Mouse (Mus musculus) urinary bladder, adult 2 months (tissue): ENCODE measurements around the gene Btbd8. TPM values are rescaled to one million over a fixed set of nuclear protein-coding genes. Genes with fewer than 3 reads are reported as not detected.

Experiments
- DNase-seq: peaks from one replicate; pipeline ENCODE4 v3.0.0; 2022; ENCODE audit warnings: low spot score
- polyA plus RNA-seq: library from polyadenylated mRNA; depleted of rRNA; stranded (reverse); fragments of >200 nt; gene quantifications from 2 replicates; pipeline ENCODE4 v1.2.3, GENCODE M21; 2012; rRNA removed

Gene Btbd8
- polyA plus RNA-seq, 1 experiment = 3.5 TPM

DNA sequence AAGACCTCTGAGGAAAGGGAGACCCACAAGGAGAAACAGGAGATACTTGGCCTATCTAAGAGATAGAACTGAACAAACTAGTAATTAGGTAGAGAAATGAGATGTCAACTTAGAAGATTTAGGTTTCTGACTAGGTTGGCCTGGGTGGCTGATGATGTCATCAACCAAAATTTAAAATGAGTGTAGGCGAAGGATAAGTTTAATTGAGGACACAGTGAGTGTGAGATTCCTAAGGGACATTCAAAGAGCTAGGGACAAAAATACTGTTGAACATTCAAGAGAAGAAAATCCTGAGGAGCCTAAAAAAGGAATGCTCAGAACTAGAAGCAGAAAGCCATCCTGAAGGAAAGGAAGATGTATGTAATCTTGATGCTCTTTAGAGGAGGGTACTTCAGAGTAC lies 78.3 kb downstream of the Btbd8 start:
- no peak for DNase-seq

GRCm38 (mm10) chr5:107518602-107519001 lies 80.8 kb downstream of the Btbd8 start:
- no peak for DNase-seq

DNA sequence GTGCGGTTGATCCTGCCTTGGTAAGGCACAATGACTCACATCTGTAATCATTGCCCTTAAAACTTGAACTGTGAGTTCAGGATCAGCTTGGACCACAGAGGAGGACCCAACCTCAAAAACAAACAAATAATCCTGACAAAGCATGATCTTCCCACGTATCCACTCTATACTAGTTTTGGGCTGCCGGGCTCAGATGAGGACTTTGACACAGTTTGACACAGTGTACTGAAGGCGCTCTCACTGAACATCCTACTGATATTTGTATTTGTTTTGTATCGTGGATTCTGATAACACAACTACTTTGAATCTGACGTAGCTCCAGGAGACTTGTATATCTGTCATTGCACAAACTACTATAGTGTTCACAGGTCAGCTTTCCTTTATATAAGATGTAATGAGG lies 83.6 kb downstream of the Btbd8 start:
- no peak for DNase-seq

DNA sequence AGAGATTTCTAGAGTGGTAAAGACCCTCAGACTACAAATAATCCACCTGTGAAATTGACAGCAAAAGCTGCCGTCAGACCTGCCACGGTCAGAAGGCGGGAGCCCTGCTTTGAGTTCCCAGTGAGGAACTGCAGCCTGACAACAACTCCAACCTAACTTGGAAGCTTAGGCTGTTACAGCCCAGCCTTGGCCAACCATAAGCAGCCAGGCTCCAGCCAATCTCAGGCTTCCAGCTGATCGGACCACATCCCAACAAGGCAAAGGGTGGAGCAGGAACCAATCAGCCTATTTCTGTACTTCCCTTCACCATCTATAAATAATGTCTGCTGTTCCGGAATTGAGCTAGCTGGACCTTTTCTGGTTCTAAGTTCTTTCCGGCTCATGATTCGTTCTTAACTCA lies 84.1 kb downstream of the Btbd8 start:
- DNase-seq = no peak

DNA sequence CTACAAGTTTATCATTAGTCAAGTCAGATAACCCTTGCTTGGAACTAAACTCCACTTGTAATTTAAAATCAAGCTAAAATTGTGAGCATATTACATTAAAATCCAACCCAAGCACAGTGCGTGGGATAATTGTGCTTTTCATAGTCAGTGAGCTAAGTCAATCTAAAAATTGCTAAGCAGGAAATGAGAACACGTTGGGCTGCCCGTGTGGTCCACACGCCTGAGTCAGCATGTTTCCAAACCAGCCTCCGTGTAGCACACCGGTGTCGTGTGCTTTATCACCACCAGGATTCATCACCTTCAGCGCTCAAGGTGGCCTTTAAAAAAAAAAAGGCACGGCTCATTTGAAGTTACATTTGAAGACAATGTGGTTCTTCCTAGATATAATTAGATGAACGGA lies 86.5 kb downstream of the Btbd8 start:
- DNase-seq = no peak

- no peak for DNase-seq
Measured at GRCm38 (mm10) chr5:107528856-107529255, 91.1 kb downstream of the Btbd8 start.

GRCm38 (mm10) chr5:107533590-107533989 lies 95.8 kb downstream of the Btbd8 start:
- no peak for DNase-seq

GRCm38 (mm10) chr5:107534581-107534980 lies 96.8 kb downstream of the Btbd8 start, which contains the start of gene 1700028K03Rik:
1700028K03Rik (plus strand) TSS chr5:107534709.
- no peak for DNase-seq

- DNase-seq = no peak
Measured at GRCm38 (mm10) chr5:107541696-107542095, 103.9 kb downstream of the Btbd8 start.

GRCm38 (mm10) chr5:107545927-107546326 lies 108.1 kb downstream of the Btbd8 start:
- no peak for DNase-seq

- no peak for DNase-seq
Measured at GRCm38 (mm10) chr5:107547955-107548354, 110.2 kb downstream of the Btbd8 start.

- DNase-seq = no peak
Measured at GRCm38 (mm10) chr5:107548444-107548843, 110.6 kb downstream of the Btbd8 start.

DNA sequence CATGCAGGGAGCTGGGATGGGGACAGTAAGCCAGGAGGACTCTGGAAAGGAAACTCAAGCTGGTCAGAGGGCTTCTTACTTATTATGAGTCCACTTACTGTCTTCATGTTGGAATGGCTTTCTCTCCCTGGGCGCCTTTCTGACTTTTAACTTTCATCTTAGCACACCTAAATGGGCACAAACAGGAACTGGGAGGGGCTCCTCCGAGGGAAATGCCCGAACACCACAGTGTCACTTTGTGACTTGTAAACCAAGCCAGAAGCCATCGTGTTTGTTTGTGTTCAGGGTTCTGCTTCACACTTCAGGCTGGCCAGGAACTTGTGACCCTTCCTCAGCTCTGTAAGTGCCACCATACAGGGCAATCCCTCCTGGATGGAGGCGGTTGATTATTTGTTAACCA lies 116.5 kb downstream of the Btbd8 start:
- DNase-seq = no peak

DNA sequence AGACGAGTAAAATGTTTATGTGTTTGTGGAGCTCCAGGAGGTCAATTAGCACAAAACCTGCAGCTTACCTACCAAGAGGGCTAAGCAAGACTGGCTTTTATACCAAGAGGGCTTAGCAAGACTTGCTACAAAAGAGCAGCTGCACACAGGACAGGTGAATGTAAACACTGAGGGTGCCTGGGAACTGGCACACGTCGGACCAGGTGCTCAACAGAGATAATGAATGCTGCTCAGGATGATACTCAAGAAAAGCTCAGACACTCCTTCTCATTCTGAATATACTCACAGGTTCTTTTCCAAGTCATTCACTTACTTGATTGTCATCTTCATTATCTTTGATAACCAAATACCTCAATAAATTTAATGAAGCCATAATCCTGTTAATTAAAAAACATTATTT lies 119.2 kb downstream of the Btbd8 start:
- no peak for DNase-seq

Other genes with a start within 250 kb of the Btbd8 start
- 42.5 and 61.3 TPM in 2 replicates for gene Tgfbr3, start 148.4 kb upstream of the Btbd8 start, polyA plus RNA-seq
- 2.5 and 2.7 TPM in 2 replicates for gene Brdt, start 106.8 kb upstream of the Btbd8 start, polyA plus RNA-seq
- 0.40 and 0.70 TPM in 2 replicates for gene Ephx4, start 35.3 kb upstream of the Btbd8 start, polyA plus RNA-seq
- gene Lpcat2b, start 6.4 kb upstream of the Btbd8 start, polyA plus RNA-seq = not detected in 2 replicates
- 0.04 and 0.12 TPM in 2 replicates for gene Gm42669, start 69.6 kb downstream of the Btbd8 start, polyA plus RNA-seq
- gene 1700028K03Rik, start 96.7 kb downstream of the Btbd8 start, polyA plus RNA-seq = 0.06 TPM in 1 of 2 replicates, not detected in the other
- 13.5 and 15.1 TPM in 2 replicates for gene Rpap2, start 159.4 kb downstream of the Btbd8 start, polyA plus RNA-seq
- gene Glmn, start 159.9 kb downstream of the Btbd8 start, polyA plus RNA-seq = 6.5 and 8.0 TPM in 2 replicates